Mouse (Mus musculus) G1E (cell line): ENCODE measurements around the gene Zfp277.

Source experiments
- CTCF ChIP-seq: IDR thresholded peaks from 2 replicates; pipeline ENCODE4 v1.5.1; 2012; ENCODE audit warnings: low read depth, low read length, inconsistent platforms, mixed read lengths
- POLR2AphosphoS5 ChIP-seq: IDR thresholded peaks from 2 replicates; pipeline ENCODE4 v1.6.1; 2012; ENCODE audit warnings: low read depth, low read length, inconsistent platforms; ENCODE audit not compliant: insufficient replicate concordance

- TF ChIP-seq CTCF: no peak
- no peak for TF ChIP-seq POLR2AphosphoS5
Measured at GRCm38 (mm10) chr12:40469009-40469408, 23.3 kb upstream of the Zfp277 start.
